Mouse (Mus musculus): Measurements from ENCODE around the gene Rpl7l1. TPM values are rescaled to one million over a fixed set of nuclear protein-coding genes. Genes with fewer than 3 reads are reported as not detected.
A peak's percentile ranks its signal among the peaks of the same experiment; 100 is the strongest.

The Rpl7l1 gene
- polyA plus RNA-seq, 1 experiment from 2014 or later = 103 TPM

DNA sequence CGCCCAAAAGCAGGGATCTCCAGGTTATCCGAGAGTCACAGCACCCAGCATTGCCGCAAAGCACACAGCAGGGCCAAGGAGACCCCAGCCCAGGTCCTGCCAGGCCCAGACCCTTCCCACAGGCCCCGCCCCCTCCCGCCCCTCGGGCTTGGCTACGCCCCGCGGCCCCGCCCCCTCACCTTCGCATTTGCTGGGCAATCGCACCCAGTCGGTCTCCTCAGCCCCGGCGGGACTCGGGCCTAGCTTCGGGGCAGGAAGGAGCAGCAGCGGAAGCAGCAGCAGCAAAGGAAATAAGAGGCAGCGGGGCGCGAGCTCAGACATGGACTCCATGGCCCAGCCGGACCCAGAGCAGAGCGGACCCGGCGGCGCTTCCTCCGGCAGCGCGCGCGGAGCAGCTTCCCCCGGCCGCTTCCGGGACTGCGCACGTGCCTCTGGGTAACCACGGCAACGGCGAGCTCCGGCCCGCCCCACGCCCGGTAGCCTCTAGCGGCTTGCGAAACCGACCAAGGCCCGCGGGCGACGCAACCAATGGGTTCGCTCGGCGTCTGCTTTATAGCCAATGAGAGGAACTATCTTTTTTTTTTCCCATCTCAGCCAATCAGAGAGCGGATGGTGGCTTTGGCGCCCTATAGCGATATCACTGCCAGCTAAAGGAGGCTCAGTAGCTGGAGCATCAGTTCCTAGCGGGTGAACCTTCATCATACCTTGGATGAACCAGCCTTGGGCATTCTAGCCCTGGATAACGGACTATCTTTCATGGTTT is 30.5 kb downstream of the Rpl7l1 start, which contains the start of gene Cnpy3:
TSS of gene Cnpy3 (minus strand) at position 421 of the 763 bp plus-strand sequence.
- ATAC-seq (replicated peaks; ENCODE audit: extremely low read depth, insufficient read depth, low FRiP score) = peak; percentile 99

DNA sequence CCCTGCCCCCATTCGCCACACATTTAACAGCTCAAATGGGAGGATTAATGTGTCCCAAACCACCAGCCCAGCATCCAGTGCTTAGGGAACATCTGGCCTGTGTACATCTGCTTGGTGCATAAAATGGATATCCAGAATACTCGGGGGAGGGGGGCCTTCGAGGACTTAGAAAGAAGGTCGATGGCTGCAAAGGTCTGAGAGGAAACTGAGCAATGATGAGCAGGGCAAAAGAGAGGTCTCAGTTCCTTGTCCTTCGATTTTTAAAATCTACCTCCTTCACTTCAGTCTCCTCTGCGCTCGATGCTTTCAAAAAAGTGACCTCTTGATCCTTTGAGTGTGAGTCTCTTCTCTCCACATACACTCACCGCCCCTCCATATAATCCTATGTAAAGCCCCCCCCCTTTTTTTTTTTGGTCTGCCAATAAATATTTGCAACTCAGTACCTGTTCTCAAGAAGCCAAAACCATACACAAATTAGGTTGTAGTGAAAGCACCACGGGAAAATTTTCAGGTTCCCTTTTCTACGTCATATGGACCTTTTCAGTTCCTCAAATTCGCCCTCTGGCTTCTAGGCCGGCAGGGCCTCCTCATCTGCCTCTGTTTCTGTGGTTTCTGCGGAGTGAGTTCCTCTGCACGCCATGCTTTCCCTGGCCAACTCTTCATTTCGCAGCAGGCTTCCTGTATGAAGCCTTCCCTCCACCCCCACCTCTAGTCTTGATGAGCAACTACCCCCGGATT is 31.2 kb downstream of the Rpl7l1 start:
- no peaks in the 10 kb centered on the region for H3K36me3 ChIP-seq (ENCODE audit: control insufficient read depth, insufficient read depth)
- H3K4me1 ChIP-seq (ENCODE audit: control insufficient read depth, insufficient read depth, low read length) = peaks cover 9% of the 10 kb centered on the region
- no peaks in the 10 kb centered on the region for H3K9me3 ChIP-seq (replicated peaks; ENCODE audit: control insufficient read depth, low read length)
- peak overlapping the region; percentile 84 for H3K9ac ChIP-seq (ENCODE audit: low read length)
- peak; percentile 33; the same call in 1 of the 2 replicates for ATAC-seq (replicated peaks; ENCODE audit: extremely low read depth, insufficient read depth, low FRiP score)
- H3K27ac ChIP-seq (ENCODE audit: low read length) = peak overlapping the region; percentile 90
- H3K27me3 ChIP-seq (ENCODE audit: control insufficient read depth, insufficient read depth, low read length) = no peaks in the 10 kb centered on the region
- H3K4me3 ChIP-seq (ENCODE audit: low read length) = peak overlapping the region; percentile 88
- WGBS = 26% methylated on average over 16 of the region's 16 CpGs
- peak overlapping the region; percentile 69 for H3K4me2 ChIP-seq (ENCODE audit: low read depth, low read length)

More for the DNA sequence above, 30.5 kb downstream of the Rpl7l1 start, which contains the start of gene Cnpy3:
- under 1% methylated on average over 57 of the region's 58 CpGs for WGBS
- H3K4me3 ChIP-seq (ENCODE audit: low read length) = peak within 1 kb of the TSS; percentile 88
- peak within 1 kb of the TSS; percentile 90 for H3K27ac ChIP-seq (ENCODE audit: low read length)
- H3K9me3 ChIP-seq (replicated peaks; ENCODE audit: control insufficient read depth, low read length) = no peaks in the 10 kb centered on the region
- H3K4me2 ChIP-seq (ENCODE audit: low read depth, low read length) = peak within 1 kb of the TSS; percentile 69
- no peaks in the 10 kb centered on the region for H3K27me3 ChIP-seq (ENCODE audit: control insufficient read depth, insufficient read depth, low read length)
- no peaks in the 10 kb centered on the region for H3K36me3 ChIP-seq (ENCODE audit: control insufficient read depth, insufficient read depth)
- H3K4me1 ChIP-seq (ENCODE audit: control insufficient read depth, insufficient read depth, low read length) = peaks cover 9% of the 10 kb centered on the region
- H3K9ac ChIP-seq (ENCODE audit: low read length) = peak within 1 kb of the TSS; percentile 84

DNA sequence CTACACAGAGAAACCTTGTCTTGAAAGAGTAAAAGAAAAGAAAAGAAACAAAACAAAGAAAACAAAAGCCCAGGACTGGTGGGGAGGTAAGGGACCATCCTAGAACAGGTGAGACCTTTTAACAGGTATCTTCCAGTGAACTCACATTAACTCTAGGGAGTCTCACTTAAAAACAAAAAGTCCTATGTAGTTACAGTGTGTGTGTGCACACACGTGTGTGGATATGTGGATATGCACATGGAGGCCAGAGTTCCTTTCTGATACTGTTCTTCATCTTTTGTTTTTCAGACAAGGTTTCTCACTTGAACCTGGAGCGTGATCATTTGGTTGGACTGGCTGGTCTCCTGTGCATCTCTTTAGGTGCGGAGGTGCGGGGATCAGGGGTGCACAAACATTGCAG is 31.9 kb downstream of the Rpl7l1 start:
- WGBS = 89% methylated on average over 4 of the region's 4 CpGs
- no peaks in the 10 kb centered on the region for H3K9me3 ChIP-seq (replicated peaks; ENCODE audit: control insufficient read depth, low read length)
- H3K27me3 ChIP-seq (ENCODE audit: control insufficient read depth, insufficient read depth, low read length) = no peaks in the 10 kb centered on the region
- no peak overlapping the region for H3K27ac ChIP-seq (ENCODE audit: low read length)
- no peaks in the 10 kb centered on the region for H3K36me3 ChIP-seq (ENCODE audit: control insufficient read depth, insufficient read depth)
- peak overlapping the region; percentile 84; the same call in 1 of the 2 replicates for H3K9ac ChIP-seq (ENCODE audit: low read length)
- H3K4me2 ChIP-seq (ENCODE audit: low read depth, low read length) = peak overlapping the region; percentile 69
- ATAC-seq (replicated peaks; ENCODE audit: extremely low read depth, insufficient read depth, low FRiP score) = no peak
- H3K4me3 ChIP-seq (ENCODE audit: low read length) = peak overlapping the region; percentile 88
- peaks cover 9% of the 10 kb centered on the region for H3K4me1 ChIP-seq (ENCODE audit: control insufficient read depth, insufficient read depth, low read length)

DNA sequence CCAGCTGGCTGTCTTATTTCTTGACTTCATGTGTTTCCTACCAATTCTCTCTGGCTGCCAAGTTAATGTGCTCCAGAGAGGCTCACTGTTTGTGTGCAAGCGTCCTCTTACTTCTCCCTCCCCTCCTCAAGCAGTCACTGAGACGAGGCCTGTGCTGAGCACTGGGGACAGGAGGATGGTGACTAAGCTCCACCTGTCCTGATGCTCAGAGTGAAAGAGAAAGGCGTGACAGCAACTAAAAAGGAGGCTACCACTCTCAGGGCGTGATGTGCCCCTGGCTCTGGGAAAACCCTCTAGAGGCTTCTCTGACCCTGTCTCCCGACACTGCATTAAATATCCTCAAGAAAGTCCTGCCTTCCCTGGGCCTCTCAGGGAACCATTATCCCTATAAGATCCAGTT is 33.2 kb downstream of the Rpl7l1 start:
- 85% methylated on average over 5 of the region's 5 CpGs for WGBS
- H3K27me3 ChIP-seq (ENCODE audit: control insufficient read depth, insufficient read depth, low read length) = no peaks in the 10 kb centered on the region
- H3K27ac ChIP-seq (ENCODE audit: low read length) = no peak overlapping the region
- no peak overlapping the region for H3K4me2 ChIP-seq (ENCODE audit: low read depth, low read length)
- no peak for ATAC-seq (replicated peaks; ENCODE audit: extremely low read depth, insufficient read depth, low FRiP score)
- H3K4me1 ChIP-seq (ENCODE audit: control insufficient read depth, insufficient read depth, low read length) = peaks cover 9% of the 10 kb centered on the region
- H3K9me3 ChIP-seq (replicated peaks; ENCODE audit: control insufficient read depth, low read length) = no peaks in the 10 kb centered on the region
- no peak overlapping the region for H3K4me3 ChIP-seq (ENCODE audit: low read length)
- H3K9ac ChIP-seq (ENCODE audit: low read length) = no peak overlapping the region
- no peaks in the 10 kb centered on the region; the same call in 1 of the 2 replicates for H3K36me3 ChIP-seq (ENCODE audit: control insufficient read depth, insufficient read depth)

DNA sequence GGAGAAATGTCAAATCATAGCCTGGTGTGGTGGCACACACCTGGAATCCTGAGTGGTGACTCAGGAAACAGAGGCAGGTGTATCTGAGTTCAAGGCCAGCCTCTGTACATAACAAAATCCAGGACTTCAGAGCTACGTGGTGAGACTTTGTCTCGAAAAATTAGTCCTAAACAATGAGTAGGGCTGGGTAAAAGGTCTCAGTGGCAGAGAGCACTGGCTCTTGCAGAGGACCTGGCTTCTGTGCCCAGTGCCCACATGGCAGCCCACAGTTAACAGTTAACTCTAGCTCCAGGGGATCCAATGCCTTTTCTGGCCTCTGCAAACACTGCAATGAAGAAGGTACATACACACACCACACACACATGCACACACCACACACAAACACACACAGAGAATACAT is 34.7 kb downstream of the Rpl7l1 start:
- Histone ChIP-seq H3K4me2 (ENCODE audit: low read depth, low read length) (no peak overlapping the region), H3K36me3 (ENCODE audit: control insufficient read depth, insufficient read depth) (peaks cover 2% of the 10 kb centered on the region; the same call in 1 of the 2 replicates), H3K27me3 (ENCODE audit: control insufficient read depth, insufficient read depth, low read length) (no peaks in the 10 kb centered on the region), H3K27ac (ENCODE audit: low read length) (no peak overlapping the region), H3K9me3 (replicated peaks; ENCODE audit: control insufficient read depth, low read length) (no peaks in the 10 kb centered on the region), H3K4me1 (ENCODE audit: control insufficient read depth, insufficient read depth, low read length) (peaks cover 9% of the 10 kb centered on the region), H3K9ac (ENCODE audit: low read length) (no peak overlapping the region), H3K4me3 (ENCODE audit: low read length) (no peak overlapping the region)
- no peak for ATAC-seq (replicated peaks; ENCODE audit: extremely low read depth, insufficient read depth, low FRiP score)
- WGBS = 89% methylated on average over 2 of the region's 2 CpGs

DNA sequence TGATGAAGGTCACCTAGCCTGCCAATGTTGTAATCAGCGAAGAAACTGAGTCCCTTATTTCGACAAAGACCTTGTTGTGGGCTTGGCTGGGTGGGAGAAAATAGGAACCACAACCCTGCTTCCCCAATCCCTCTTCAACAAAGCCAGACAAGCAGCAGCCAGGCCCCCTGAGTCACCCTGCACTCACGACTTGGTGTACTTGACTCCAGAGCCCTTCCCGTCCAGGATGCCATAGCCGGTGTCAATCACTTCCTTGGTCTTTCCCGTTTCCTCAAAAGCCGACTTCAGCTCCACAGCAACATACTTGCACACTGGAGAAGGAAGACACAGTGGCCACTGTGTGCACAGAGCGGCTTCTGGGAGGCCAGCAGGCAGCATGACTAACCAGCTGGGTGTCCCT is 35.2 kb downstream of the Rpl7l1 start:
- no peak overlapping the region for H3K4me3 ChIP-seq (ENCODE audit: low read length)
- no peaks in the 10 kb centered on the region for H3K27me3 ChIP-seq (ENCODE audit: control insufficient read depth, insufficient read depth, low read length)
- H3K4me1 ChIP-seq (ENCODE audit: control insufficient read depth, insufficient read depth, low read length) = peaks cover 9% of the 10 kb centered on the region
- H3K9ac ChIP-seq (ENCODE audit: low read length) = no peak overlapping the region
- H3K36me3 ChIP-seq (ENCODE audit: control insufficient read depth, insufficient read depth) = peaks cover 2% of the 10 kb centered on the region; the same call in 1 of the 2 replicates
- H3K27ac ChIP-seq (ENCODE audit: low read length) = no peak overlapping the region
- no peak overlapping the region for H3K4me2 ChIP-seq (ENCODE audit: low read depth, low read length)
- ATAC-seq (replicated peaks; ENCODE audit: extremely low read depth, insufficient read depth, low FRiP score) = no peak
- 81% methylated on average over 8 of the region's 8 CpGs for WGBS
- no peaks in the 10 kb centered on the region for H3K9me3 ChIP-seq (replicated peaks; ENCODE audit: control insufficient read depth, low read length)

DNA sequence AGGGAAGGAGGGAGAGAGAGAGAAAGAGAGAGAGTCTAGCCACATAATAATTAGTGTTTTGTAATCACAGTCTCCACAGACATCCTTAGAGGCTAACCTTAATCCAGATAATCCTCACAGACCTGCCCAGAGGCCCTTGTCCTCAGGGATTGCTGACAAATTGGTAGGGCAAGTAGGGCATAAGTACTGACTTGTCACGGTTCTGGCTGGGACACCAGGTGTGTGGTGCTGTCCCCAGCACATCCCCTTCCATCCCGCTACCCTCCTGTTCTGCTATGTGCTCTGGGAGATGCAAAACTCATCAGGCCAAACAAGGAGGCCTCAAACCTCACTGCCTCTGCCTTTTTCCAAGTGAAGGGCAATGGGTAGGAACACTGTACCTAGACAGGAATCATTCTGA is 37.0 kb downstream of the Rpl7l1 start:
- Histone ChIP-seq H3K9ac (ENCODE audit: low read length) (no peak overlapping the region), H3K4me3 (ENCODE audit: low read length) (no peak overlapping the region), H3K27me3 (ENCODE audit: control insufficient read depth, insufficient read depth, low read length) (no peaks in the 10 kb centered on the region), H3K27ac (ENCODE audit: low read length) (no peak overlapping the region), H3K36me3 (ENCODE audit: control insufficient read depth, insufficient read depth) (peaks cover 4% of the 10 kb centered on the region; the same call in 1 of the 2 replicates), H3K9me3 (replicated peaks; ENCODE audit: control insufficient read depth, low read length) (no peaks in the 10 kb centered on the region), H3K4me2 (ENCODE audit: low read depth, low read length) (no peak overlapping the region), H3K4me1 (ENCODE audit: control insufficient read depth, insufficient read depth, low read length) (peaks cover under 1% of the 10 kb centered on the region; the same call in 1 of the 2 replicates)
- WGBS = 95% methylated on average over 2 of the region's 2 CpGs
- no peak for ATAC-seq (replicated peaks; ENCODE audit: extremely low read depth, insufficient read depth, low FRiP score)

DNA sequence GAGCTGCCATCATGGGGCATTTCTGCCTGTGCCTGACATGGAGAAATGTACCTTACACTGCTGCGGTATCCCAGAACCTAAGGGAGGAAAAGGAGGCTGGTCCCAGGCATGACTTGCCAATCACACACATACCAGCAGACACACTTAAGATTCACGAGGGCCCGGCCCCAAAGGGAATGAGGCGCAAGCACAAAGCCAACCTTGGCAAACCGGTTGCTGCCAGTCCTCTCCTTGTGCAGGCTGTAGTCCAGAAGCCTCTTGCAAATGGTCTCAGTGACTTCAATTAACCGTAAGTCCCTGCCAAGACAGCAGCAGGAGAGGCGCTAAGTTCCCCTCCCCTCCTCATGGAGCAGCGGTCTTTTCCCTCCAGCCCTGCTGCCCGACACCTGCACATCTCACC is 39.5 kb downstream of the Rpl7l1 start:
- ATAC-seq (replicated peaks; ENCODE audit: extremely low read depth, insufficient read depth, low FRiP score) = no peak

DNA sequence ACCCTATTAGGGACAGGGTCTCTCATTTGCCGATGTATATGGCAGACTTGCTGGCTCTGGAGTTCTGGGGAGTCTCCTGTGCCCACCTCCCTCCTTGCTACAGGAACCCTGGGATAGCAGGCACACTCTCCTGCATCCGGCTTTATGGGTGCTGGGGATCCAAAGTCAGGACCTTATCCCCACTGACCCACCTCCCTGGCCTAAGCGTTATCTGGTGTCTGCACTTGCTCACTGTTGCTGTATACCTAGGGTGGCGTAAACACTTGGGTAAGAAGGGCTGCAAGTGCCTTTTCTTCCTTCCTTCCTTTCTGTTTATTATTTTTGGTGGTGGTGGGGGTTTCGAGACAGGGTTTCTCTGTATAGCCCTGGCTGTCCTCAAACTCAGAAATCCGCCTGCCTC is 41.2 kb downstream of the Rpl7l1 start:
- Histone ChIP-seq H3K9me3 (replicated peaks; ENCODE audit: control insufficient read depth, low read length) (no peaks in the 10 kb centered on the region), H3K27ac (ENCODE audit: low read length) (no peak overlapping the region), H3K4me3 (ENCODE audit: low read length) (no peak overlapping the region), H3K4me2 (ENCODE audit: low read depth, low read length) (no peak overlapping the region), H3K9ac (ENCODE audit: low read length) (no peak overlapping the region), H3K36me3 (ENCODE audit: control insufficient read depth, insufficient read depth) (peaks cover 6% of the 10 kb centered on the region; the same call in 1 of the 2 replicates), H3K4me1 (ENCODE audit: control insufficient read depth, insufficient read depth, low read length) (no peaks in the 10 kb centered on the region), H3K27me3 (ENCODE audit: control insufficient read depth, insufficient read depth, low read length) (no peaks in the 10 kb centered on the region)
- ATAC-seq (replicated peaks; ENCODE audit: extremely low read depth, insufficient read depth, low FRiP score) = no peak
- WGBS = 85% methylated on average over 6 of the region's 6 CpGs

More for the DNA sequence above, 39.5 kb downstream of the Rpl7l1 start:
- Histone ChIP-seq H3K4me1 (ENCODE audit: control insufficient read depth, insufficient read depth, low read length) (no peaks in the 10 kb centered on the region), H3K36me3 (ENCODE audit: control insufficient read depth, insufficient read depth) (peaks cover 6% of the 10 kb centered on the region; the same call in 1 of the 2 replicates), H3K27me3 (ENCODE audit: control insufficient read depth, insufficient read depth, low read length) (no peaks in the 10 kb centered on the region), H3K9ac (ENCODE audit: low read length) (no peak overlapping the region), H3K9me3 (replicated peaks; ENCODE audit: control insufficient read depth, low read length) (no peaks in the 10 kb centered on the region), H3K4me3 (ENCODE audit: low read length) (no peak overlapping the region), H3K4me2 (ENCODE audit: low read depth, low read length) (no peak overlapping the region), H3K27ac (ENCODE audit: low read length) (no peak overlapping the region)
- 88% methylated on average over 9 of the region's 9 CpGs for WGBS
